Mouse (Mus musculus): ENCODE measurements around the gene Nhlh1.

The Nhlh1 gene

DNA sequence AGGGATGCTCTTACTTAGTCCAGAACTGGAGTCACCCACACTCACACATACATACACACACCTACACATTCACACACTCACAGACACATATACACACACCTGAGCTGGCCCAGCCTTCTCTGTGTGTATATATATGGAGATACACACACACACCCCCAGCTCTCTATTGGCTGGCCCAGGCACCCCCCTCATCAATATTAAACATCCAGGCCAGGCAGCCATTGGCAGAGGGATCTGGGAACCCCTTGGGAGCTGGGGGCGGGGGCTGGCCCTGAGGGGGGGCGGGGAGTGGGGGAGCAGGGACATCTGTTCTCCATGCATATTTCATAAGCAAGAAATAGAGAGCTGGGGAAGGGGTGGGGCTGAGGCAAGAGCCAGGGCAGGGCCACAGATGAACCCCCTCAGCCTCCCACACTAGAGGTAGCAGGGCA lies at the start of gene Nhlh1:
Gene Nhlh1, minus strand, starts transcription at position 83 of the 431 bp plus-strand sequence.
- no peak for DNase-seq

DNA sequence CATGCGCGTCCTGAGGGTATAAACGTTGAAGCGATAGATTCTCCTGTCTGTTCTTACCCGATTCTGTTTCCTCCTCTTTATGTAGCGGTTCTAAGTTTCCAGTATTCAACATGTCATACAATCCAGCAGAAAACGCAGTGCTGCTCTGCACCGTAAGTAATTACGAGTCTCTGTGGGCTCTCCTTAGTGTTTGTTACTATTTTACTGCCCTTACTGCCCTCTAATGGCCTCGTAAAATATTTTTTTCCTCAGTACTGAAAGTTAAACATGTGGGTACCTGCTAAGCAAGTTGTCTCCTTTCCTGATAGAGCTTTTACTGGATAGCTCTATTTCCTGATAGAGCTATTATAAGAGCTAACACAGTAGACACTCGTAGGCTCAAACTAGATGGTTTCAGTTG lies 47.7 kb upstream of the Nhlh1 start:
- DNase-seq = no peak

DNA sequence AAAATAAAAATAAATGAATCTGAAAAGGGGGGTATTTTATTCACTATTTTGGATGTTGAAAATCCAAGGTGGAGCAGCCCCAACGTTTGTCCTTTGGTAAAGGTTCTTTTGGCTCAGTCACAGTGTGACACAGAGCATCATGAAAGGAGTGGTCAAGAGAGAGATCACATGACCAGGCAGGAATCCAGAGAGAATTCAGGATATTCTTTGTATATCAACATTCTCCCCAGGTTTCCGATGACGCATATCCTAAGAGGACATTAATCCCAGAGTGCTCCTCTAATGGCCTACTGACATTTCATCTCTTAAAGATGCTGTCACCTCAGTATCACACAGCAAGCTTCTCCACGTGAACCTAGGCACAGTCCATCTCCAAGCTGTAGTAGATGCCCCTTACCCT lies 46.2 kb upstream of the Nhlh1 start:
- no peak for DNase-seq

DNA sequence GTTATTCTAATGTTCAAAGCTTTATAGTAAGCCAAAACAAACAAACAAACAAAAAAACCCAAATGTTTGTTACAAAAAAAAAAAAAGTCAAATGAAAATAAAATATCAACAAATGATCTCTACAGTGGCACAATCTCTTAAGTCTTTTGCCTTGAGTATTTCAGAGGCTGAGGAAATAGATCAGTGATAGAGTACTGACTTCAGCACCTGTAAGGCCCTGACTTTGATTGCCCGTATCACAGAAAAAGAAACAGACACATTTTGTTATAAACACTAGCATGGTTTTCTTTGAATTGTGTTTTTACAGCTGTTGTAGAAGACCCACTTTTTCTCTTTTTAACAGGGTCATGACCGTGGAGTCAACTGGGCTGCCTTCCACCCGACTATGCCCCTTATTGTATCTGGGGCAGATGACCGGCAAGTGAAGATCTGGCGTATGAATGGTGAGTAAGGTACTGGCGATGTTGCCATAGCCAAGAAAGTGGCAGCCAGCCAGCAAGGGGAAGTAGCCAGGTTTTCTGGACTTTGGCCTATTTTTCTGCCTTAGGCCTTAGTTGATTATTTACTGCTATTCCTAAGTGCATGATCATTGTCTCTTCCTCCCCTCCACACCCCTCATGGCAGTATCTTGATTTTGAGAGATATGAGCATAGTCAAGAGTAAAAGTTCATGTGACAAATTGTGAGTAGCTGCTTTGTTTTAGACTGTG lies 42.1 kb upstream of the Nhlh1 start:
- no peak for DNase-seq

DNA sequence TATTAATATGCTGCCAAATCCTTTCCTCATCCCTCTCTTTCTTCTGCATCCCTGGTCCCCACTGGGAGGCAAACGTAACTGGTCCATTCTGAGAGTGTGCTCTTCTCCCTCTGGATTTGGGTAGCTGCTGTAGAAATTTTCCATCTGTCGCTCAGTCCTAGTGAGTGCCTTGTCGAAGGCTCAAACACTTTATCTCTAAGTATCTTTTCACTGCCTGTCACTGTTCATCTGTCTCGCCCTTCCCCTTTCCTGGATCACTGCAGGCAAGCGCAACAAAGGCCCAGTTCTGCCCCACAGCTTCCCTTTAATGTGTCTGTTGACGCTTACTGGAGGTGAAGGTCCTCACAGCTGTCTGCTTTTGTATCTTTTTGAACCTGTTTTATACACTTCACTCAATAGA lies 37.8 kb upstream of the Nhlh1 start:
- DNase-seq = no peak

DNA sequence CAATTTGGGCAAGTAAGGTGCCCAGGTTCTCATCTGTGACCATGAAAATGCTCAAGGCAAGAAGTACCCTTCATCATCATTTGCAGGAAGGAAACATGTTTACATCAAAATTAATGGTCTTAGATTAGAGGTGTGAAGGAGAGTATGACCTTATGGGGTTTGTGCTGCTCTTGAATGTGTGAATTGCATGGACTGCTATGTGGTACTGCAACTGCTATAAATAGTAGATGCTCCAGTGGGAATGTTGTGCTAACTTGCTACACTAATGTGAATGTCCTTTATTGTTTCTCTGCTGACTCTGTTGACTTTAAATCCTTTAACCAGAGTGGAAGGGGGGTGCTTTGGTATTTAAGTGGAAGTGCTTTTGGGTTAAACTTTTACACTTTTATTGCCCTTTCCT lies 36.9 kb upstream of the Nhlh1 start:
- no peak for DNase-seq

DNA sequence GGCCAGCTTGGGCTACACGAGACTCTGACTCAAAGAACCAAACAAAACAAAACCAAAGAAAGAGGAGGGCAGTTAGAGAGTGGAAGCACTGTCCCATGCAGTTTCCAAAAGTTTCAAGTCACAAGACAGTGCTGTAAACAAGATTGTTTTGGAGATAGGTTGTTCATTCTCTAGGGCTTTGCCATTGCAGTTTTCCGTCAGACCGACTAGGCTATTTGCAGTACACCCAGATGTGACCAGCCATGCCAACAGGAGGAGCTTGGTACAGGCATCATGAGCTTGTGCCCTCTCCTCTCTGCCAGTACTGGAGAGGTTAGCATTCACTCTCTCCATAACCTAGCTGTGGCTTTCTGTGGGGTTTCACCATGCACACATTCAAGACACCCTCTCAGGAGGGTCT lies 36.1 kb upstream of the Nhlh1 start:
- no peak for DNase-seq

DNA sequence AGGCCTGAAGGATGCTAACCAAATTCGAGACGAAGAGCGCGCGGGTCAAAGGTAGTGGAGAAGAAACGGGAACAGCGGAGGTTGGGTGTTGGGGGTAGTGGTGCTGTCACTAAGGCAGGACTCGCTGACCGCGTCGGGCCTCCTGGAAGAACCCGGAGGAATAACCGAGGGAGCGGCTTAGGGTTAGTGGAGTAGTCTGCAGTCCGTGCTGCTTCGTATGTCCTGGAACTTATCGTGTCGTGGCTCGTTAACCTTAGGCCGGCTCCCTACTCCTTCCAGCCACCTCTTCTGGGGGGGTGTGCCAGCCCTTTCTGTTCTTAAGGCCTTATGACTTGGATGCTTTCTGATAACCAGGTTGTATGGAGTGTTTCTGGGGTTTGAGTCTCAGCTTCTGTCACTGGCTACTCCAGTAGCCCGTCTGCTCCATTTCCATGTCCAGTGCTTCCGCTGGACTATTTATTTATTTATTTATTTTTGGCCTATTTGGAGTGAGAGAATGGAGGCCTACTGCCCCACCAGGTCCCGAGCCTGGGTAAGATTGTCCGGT lies 25.6 kb upstream of the Nhlh1 start:
- no peak for DNase-seq

DNA sequence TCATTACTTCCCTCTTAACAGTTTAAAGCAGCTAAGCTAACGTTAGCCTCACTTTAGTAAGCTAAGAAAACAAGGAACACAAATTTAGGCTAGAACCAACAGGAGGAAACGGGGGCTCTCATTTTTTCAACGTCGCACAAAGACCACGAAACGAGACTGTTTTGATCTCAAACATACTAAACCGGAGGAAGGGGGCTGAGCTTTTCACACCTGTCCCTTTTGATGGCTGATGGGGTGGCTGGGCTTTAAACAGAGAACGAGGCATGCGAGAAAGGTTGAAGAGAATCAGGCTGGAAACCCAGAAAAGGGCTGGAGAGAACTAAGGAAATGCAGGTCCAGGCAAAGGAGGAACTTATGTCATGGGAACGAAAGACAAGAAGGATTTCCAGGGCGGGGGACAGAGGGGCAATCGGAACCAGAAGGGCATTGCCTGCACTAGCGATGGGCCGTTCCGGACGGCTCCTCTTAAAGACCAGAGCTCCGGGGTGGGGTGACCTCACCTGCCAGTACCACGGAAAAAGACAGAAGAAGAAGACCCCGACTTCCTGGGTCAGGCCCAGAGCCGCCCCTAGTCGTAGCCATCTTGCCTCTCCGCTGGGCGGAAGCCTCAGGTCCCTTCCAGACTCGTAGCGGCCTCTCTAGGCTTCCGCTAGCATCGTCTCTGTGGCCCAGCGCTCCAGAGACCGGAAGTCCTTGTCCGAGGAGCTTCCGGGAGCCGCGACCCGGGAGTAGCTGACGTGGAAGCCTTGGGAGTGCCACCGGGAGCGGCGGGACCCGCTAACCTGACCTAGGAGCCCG lies 24.9 kb upstream of the Nhlh1 start, which contains the start of the genes Copa and Ncstn:
Gene Copa, plus strand, starts transcription at position 429 of the 798 bp plus-strand sequence.
Gene Ncstn, minus strand, starts transcription at position 695 of the 798 bp plus-strand sequence.
- peak; percentile 89 for DNase-seq

DNA sequence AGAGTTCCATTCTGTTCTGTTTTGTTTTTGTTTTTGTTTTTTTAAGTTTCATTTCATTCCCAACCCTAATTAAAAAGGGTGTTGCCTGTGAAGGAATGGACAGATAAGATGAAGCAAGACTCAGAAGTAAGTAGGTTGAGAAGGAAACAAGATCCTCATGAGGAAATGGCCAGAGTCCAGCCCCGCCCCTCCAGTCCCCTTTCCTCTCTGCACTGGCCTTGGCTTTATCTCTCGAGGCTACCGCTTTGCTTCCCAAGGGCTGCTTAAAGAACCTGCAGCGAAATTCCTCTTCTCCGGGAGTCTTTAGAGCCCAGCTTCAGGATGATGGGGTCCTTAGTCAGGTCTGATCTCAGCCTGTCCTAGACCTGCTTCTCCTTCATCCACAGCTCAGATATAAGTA lies 20.6 kb upstream of the Nhlh1 start:
- no peak for DNase-seq

DNA sequence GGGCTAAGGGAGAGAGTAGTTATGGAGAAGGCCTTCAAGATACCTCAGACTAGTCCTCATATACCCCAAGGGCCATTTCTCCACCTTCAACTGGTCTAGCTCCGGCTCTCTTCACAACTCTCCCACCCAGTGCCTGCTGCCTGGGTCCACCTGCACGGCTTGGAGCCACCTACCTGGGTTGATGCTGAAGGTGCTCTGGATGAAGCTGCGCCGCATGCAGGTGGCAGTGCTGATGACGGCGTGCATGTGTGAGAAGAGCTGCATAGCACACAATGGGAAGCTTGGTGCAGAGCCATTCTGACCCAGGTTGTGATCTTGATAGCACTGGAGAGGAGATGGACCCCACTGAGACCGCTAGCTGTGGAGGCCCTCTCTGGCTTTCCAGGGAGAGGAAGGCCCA lies 15.2 kb upstream of the Nhlh1 start:
- no peak for DNase-seq

DNA sequence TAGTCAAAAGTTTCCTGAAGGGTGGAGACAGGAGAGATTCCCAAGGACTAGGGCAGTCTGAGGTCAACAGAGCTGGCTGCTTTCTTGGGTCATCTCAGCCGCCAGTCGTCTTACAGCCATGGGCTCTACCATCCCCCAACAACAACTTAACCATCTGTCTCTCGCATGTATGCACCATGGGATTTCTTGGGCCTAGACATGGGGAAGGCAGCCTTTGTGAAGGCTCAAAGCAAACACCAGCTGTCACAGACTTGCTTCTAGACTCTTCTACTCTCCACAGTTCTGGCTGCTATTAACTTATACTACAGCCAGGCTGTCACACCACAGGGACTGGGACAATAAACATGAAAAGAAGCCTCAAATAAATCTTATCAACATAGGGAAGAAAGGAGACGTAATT lies 14.2 kb upstream of the Nhlh1 start:
- DNase-seq = no peak

DNA sequence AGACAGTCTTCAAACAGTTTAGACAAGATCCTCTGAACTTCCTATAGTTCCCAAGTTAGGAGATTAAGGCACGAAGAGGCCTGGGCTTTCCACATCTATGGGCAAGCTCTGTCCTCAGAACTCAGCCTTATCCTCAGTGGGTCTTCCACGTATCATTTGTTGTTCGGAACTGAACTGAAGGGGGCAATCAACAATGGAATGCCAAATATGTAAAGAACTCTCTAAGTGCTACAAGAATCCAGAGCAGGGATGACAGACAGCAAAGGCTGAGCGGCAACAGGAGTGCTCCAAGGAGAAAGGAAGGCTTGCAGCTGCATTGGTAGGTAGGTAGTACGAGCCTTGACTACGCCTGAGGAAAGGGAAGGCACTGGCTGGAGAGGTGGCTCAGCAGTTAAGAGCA lies 12.9 kb upstream of the Nhlh1 start:
- DNase-seq = no peak

DNA sequence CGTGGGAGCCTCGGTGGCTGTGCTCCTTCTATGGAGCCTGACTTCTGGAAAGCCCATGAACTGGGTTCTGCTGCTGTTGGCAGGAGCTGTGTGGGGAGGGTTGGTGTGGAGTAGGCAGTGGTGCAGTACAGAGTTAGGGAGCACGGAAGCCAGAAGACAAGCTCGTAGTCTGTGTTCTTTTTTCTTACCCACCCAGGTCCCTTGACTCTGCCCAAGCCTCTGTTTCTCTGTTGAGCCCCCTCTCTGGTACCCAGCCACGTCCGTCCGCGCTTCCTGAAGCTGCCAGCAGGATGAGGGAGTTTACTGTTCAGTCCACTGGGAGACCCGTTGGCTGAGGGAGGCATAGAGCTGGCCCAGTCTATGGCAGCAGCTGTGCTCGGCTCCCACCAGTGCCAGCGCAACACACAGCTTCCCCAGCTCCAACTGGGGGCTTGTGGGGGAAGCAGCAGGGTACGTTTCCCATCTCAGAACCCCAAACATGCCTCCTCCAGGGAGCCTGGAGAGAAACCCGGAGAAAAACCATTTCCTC lies 7.3 kb upstream of the Nhlh1 start:
- no peak for DNase-seq

DNA sequence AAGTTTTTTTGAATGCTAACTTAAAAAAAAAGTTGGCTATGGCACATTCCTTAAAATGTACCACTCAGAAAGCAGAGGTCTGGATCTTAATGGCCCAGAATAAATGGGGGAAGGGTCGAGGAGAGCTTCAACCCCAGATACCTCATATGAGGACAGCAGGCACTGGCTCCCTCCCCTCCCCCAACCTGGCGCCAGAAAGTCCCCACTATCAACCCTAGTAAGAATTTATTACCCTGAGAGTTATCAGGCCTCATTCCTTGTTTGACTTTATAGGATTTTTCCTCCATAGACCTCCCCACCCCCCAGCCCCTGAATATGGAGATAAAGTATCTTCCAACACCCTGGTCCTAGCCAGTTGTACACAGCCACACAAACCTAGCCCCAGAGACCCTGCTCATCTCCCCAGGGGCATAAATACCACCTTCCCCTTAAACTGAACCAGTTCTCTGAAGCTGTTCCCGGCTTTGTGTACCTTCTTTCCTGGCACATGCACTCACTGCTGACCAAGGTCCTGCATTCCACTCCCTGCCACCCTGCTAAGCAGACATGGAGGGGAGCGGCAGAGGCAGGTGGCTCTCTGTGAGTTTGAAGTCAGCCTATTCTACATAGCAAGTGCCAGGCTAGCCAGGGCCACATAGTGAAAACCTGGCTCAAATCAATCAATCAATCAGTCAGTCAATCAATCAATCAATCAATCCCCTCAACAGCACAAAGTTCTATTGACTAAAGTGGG lies 6.1 kb upstream of the Nhlh1 start:
- DNase-seq = no peak

DNA sequence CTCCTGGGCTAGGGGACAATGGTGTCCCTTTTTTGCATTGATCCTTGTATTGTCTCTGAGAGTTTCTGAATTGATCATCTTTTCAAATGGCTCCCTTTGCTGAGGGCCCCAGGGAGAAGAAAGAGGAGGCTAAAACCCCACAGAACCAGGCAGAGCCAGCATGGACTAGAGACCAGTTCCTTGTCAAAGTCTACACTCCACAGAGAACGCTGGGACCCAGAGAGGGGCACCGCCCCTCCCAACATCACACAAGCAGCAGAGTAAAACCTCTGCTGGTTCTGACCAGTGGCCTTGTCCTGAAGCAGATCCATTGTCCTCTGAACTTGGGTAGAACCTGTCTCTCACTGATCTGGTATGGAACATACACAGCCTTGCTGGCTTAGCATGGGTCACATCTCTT lies 4.7 kb upstream of the Nhlh1 start:
- DNase-seq = no peak

DNA sequence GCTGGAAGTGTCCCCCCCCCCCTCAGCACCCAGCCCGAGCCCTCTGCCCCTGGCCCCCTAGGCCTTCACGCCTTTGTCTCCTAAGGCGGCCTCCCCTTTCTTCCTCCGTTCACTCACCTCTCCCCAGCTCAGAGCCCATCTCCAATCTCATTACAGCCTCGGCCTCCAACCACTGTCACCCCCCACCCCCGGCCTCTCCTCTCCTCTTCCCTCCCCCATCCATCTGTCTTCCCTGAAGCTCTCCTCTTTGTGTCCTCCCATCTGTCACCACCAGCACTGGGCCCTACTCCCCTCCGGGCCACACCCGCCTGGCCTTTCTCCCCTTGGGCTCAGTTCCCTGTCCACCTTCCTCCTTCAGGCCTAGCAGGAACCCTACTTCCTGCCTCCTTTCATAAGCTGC lies 3.8 kb upstream of the Nhlh1 start:
- no peak for DNase-seq

DNA sequence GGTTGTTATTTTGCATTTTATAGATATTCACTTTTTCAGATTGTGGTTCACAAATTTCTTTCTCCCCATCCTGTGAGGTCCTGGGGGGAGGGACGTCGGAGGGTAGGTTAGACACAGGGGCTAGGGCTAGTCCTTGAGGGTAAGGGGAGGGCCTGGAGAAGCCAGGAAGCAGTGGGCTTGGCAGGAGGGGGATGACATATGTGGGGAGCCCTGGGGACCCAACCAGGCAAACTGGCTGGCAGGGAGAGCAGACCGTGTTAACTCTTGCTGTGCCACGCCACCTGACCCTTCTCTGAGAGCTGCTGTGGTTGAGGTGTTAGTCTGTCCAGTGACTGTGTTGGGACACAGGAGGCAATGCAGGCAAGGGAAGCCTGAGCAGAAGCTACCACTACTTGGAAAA lies 3.3 kb upstream of the Nhlh1 start:
- no peak for DNase-seq

DNA sequence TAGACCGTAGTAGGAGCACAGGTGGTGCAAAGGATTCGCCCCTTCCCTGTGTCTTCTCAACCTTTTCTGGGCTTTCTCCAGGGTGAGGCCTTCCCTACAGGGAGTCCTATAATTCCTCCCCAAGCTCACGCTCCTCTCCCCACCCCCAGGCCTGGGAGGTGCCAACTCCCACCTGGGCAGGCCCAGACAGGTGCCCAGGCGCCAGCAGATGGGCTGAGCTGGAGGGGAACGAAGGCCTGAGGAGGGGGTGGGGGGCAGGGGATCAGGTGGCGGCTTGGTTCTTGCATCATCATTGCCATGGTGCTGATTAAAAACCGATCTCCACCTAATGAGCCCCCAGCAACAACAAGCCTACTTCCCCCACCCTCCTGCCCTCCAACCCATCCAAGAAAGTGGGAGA lies 1.5 kb upstream of the Nhlh1 start:
- no peak for DNase-seq

DNA sequence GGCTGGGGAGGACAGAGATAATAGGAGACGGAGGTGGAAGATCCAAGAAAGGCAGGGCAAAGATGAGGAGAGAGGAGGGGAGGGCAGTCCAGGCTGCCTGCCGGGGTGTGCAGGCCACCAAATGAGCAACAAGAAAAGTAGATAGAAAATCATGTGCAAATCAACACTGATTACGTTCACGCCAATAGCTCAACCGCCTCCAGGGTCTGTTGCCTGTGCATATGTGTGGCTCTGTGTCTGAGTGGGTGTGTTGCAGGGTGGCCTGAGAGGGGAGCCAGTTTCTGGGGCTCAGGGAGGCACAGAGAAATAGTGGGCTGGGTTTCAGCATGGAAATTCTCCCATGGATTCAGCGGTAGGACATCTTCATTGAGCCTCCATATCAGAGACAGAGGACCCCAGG lies 948 bp upstream of the Nhlh1 start:
- no peak for DNase-seq

DNA sequence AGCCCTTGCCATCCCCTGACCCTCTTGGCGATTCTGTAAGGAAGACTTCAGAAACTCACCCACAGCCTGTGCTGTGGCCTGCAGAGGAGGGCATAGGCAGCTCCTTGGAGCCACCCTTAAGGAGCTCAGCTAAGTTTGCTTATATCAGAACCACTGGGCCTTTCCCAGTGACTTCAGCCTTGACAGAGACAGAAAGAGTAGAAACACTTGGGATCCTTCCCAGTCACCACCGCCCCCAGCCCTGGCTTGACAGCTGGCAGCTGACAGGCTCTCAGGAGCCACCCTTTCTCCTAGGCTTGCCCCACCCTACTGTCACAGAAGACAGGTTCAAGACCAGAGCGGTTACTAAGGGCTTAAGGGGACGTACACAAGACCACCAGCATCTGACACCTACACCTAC lies 1.1 kb downstream of the Nhlh1 start:
- no peak for DNase-seq

DNA sequence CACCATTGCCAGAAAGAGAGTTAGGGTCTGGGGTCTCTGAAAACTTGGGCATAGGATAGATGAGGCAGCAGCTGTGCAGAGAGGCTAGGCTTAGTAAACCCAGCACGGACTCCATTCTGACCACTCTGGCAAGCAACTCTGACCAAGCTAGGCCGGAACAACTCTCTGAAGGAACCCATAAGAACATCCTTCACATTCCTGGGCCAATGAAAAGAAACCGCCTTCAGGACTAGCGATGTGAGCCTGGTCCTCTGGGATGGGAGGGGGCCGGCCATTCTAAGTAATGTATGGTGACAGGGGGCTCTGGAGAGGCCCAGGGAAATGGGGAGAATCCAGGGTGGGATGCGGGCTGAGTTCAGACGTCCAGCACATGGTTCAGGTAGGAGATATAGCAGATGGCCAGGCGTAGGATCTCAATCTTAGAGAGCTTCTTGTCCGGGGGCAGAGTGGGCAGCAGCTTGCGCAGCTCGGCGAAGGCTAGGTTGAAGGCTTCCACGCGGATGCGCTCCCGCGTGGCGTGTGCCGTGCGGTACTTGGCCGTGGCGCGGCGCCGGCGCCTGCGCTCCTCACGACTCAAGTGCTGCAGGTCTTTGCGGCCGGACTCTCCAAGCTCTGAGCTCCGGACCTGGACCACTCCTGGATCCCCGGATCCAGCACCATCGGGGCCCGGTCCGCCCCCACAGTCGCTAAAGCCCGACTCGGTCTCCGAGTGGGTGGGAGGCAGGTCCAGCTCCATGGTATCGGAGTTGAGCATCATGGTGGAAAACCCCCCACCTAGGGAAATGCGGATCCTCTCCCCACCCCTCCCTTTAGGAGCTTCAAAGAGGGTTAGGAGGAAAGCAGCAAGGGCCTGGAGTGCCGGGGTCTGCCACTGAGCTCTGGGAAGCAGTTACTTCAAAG lies 3.6 kb downstream of the Nhlh1 start:
- DNase-seq = no peak

Data from thymus, postnatal 4 days (tissue).